Mouse (Mus musculus) neural tube, embryonic 11.5 days (tissue): ENCODE data around the gene Auts2. TPM values are rescaled to one million over a fixed set of nuclear protein-coding genes. Genes with fewer than 3 reads are reported as not detected.
A peak's percentile ranks its signal among the peaks of the same experiment; 100 is the strongest.
"Not testable (repeated sequence)": the region's sequence is repeated elsewhere in the genome, so short reads cannot be mapped to it uniquely, and the experiment has no call there.

Experiments used
- ATAC-seq: fragments of 200-750 bp; cut with Nextera tagmentation; 2 replicates; pipeline ENCODE4 v1.8.0; 2017; ENCODE audit warnings: moderate number of reproducible peaks, mild to moderate bottlenecking, moderate TSS enrichment, moderate library complexity; ENCODE audit not compliant: insufficient read depth, low FRiP score, low TSS enrichment
- DNase-seq: peaks from one replicate; pipeline ENCODE4 v3.0.0-alpha.2; 2015; ENCODE audit warnings: low spot score
- H3K27ac ChIP-seq: fragments of 300-500 bp; sonication (generic); 2 replicates; pipeline ENCODE4 v1.5.1; 2014; ENCODE audit warnings: low read depth, mild to moderate bottlenecking, low read length
- H3K27me3 ChIP-seq: fragments of 300-500 bp; sonication (generic); 2 replicates; pipeline ENCODE4 v1.6.1; 2014; ENCODE audit warnings: mild to moderate bottlenecking, low read length, mixed read lengths; ENCODE audit not compliant: control insufficient read depth, insufficient read depth
- H3K36me3 ChIP-seq: fragments of 300-500 bp; sonication (generic); 2 replicates; pipeline ENCODE4 v1.6.1; 2014; ENCODE audit warnings: mild to moderate bottlenecking, low read length, moderate library complexity, mixed read lengths; ENCODE audit not compliant: control insufficient read depth, insufficient read depth
- H3K4me1 ChIP-seq: fragments of 300-500 bp; sonication (generic); 2 replicates; pipeline ENCODE4 v1.6.1; 2014; ENCODE audit warnings: low read length, mixed read lengths; ENCODE audit not compliant: control insufficient read depth, insufficient read depth
- H3K4me2 ChIP-seq: fragments of 300-500 bp; sonication (generic); 2 replicates; pipeline ENCODE4 v1.6.1; 2014; ENCODE audit warnings: low read depth, mild to moderate bottlenecking, moderate library complexity
- H3K4me3 ChIP-seq: fragments of 300-500 bp; sonication (generic); 2 replicates; pipeline ENCODE4 v1.5.1; 2014; ENCODE audit warnings: low read depth, low read length
- H3K9ac ChIP-seq: fragments of 300-500 bp; sonication (generic); 2 replicates; pipeline ENCODE4 v1.6.1; 2014; ENCODE audit warnings: mild to moderate bottlenecking, low read length
- H3K9me3 ChIP-seq: fragments of 300-500 bp; sonication (generic); 2 replicates; pipeline ENCODE4 v1.6.1; 2016; ENCODE audit warnings: low read length; ENCODE audit not compliant: control insufficient read depth
- WGBS: fragments of 180-500 bp; shearing (Covaris S2); extraction: QIAGEN DNeasy Blood & Tissue Kit; methylation state at CpG from one replicate; pipeline ENCODE4 v1.1.7; 2014; 5-methylcytosine and 5-hydroxymethylcytosine counted together
- polyA plus RNA-seq: library from polyadenylated mRNA; unstranded; fragments of >200 nt; fragmentation: Nextera tagmentation; extraction: Ambion mirVana; gene quantifications from 2 replicates; pipeline ENCODE4 v1.2.1, GENCODE M21; 2014

Gene Auts2
- 45.0 and 49.3 TPM in 2 replicates for polyA plus RNA-seq

GRCm38 (mm10) chr5:132543118-132544071 is at the start of gene Auts2:
Auts2 (minus strand) TSS chr5:132543344.
- Histone ChIP-seq H3K9ac (peak within 1 kb of the TSS; percentile 92), H3K27ac (peak within 1 kb of the TSS; percentile 89), H3K9me3 (no peaks in the 10 kb centered on the region), H3K4me3 (peak within 1 kb of the TSS; percentile 80), H3K4me1 (peaks cover 11% of the 10 kb centered on the region), H3K36me3 (no peaks in the 10 kb centered on the region), H3K27me3 (no peaks in the 10 kb centered on the region), H3K4me2 (peak within 1 kb of the TSS; percentile 46)
- peak; percentile 96 for DNase-seq
- WGBS, result under 1% methylated on average over 67 of the region's 105 CpGs
- ATAC-seq, result peak; percentile 90

- no peak for ATAC-seq
- no peak for DNase-seq
- 82% methylated on average over 24 of the region's 24 CpGs for WGBS
- H3K4me2 ChIP-seq, result no peak overlapping the region
- H3K4me3 ChIP-seq, result no peak overlapping the region
- H3K9ac ChIP-seq, result no peak overlapping the region
- no peaks in the 10 kb centered on the region for H3K4me1 ChIP-seq
- H3K36me3 ChIP-seq, result no peaks in the 10 kb centered on the region
- H3K9me3 ChIP-seq, result no peaks in the 10 kb centered on the region
- no peaks in the 10 kb centered on the region for H3K27me3 ChIP-seq
- no peak overlapping the region for H3K27ac ChIP-seq
Observed at GRCm38 (mm10) chr5:132591721-132592695, 48.9 kb upstream of the Auts2 start.

- H3K27me3 ChIP-seq, result no peaks in the 10 kb centered on the region
- WGBS, result 69% methylated on average over 7 of the region's 7 CpGs
- H3K4me2 ChIP-seq, result no peak overlapping the region
- ATAC-seq (no peak), DNase-seq (no peak)
- H3K4me3 ChIP-seq, result no peak overlapping the region
- no peak overlapping the region for H3K9ac ChIP-seq
- no peaks in the 10 kb centered on the region for H3K36me3 ChIP-seq
- no peaks in the 10 kb centered on the region for H3K4me1 ChIP-seq
- H3K9me3 ChIP-seq, result no peaks in the 10 kb centered on the region
- H3K27ac ChIP-seq, result no peak overlapping the region
Observed at GRCm38 (mm10) chr5:132579774-132580173, 36.6 kb upstream of the Auts2 start.

- not testable (repeated sequence) for DNase-seq, ATAC-seq, H3K36me3 ChIP-seq, H3K4me1 ChIP-seq, H3K27me3 ChIP-seq, H3K4me2 ChIP-seq, H3K9me3 ChIP-seq, H3K4me3 ChIP-seq, H3K27ac ChIP-seq, H3K9ac ChIP-seq
- 85% methylated on average over 6 of the region's 6 CpGs for WGBS
Observed at GRCm38 (mm10) chr5:132560771-132561170, 17.6 kb upstream of the Auts2 start.

- DNase-seq (no peak), ATAC-seq (no peak)
Observed at GRCm38 (mm10) chr5:132545761-132546160, 2.6 kb upstream of the Auts2 start.

GRCm38 (mm10) chr5:132544176-132544995 is 1.2 kb upstream of the Auts2 start:
- ATAC-seq (peak; percentile 6; the same call in 1 of the 2 replicates), DNase-seq (peak; percentile 50)
- Histone ChIP-seq H3K4me3 (peak overlapping the region; percentile 80), H3K27ac (peak overlapping the region; percentile 27; the same call in 1 of the 2 replicates), H3K36me3 (no peaks in the 10 kb centered on the region), H3K27me3 (no peaks in the 10 kb centered on the region), H3K4me2 (peak overlapping the region; percentile 46), H3K9ac (peak overlapping the region; percentile 92; the same call in 1 of the 2 replicates), H3K4me1 (peaks cover 9% of the 10 kb centered on the region), H3K9me3 (no peaks in the 10 kb centered on the region)
- 4% methylated on average over 26 of the region's 26 CpGs for WGBS

More at GRCm38 (mm10) chr5:132545761-132546160, 2.6 kb upstream of the Auts2 start:
- Histone ChIP-seq H3K9ac (no peak overlapping the region), H3K27ac (no peak overlapping the region), H3K27me3 (no peaks in the 10 kb centered on the region), H3K9me3 (no peaks in the 10 kb centered on the region), H3K4me2 (no peak overlapping the region), H3K4me1 (no peaks in the 10 kb centered on the region), H3K4me3 (no peak overlapping the region), H3K36me3 (no peaks in the 10 kb centered on the region)
- whole genome bisulfite sequencing, result 80% methylated on average over 1 of the region's 1 CpGs

GRCm38 (mm10) chr5:132542381-132543020 is 643 bp downstream of the Auts2 start:
- no peaks in the 10 kb centered on the region for H3K36me3 ChIP-seq
- H3K4me1 ChIP-seq, result peaks cover 11% of the 10 kb centered on the region
- H3K9ac ChIP-seq, result peak overlapping the region; percentile 92
- H3K27ac ChIP-seq, result peak overlapping the region; percentile 89
- peak overlapping the region; percentile 80 for H3K4me3 ChIP-seq
- WGBS, result 0% methylated on average over 28 of the region's 28 CpGs
- no peaks in the 10 kb centered on the region for H3K27me3 ChIP-seq
- ATAC-seq (no peak), DNase-seq (peak; percentile 53)
- H3K4me2 ChIP-seq, result peak overlapping the region; percentile 46
- H3K9me3 ChIP-seq, result no peaks in the 10 kb centered on the region
